Mouse (Mus musculus): ENCODE results near the gene 9130213A22Rik. TPM values are rescaled to one million over a fixed set of nuclear protein-coding genes. Genes with fewer than 3 reads are reported as not detected.

The 9130213A22Rik gene
- total and polyA plus RNA-seq, 3 experiments = 0.25 to 1.4 (median 0.82) TPM

DNA sequence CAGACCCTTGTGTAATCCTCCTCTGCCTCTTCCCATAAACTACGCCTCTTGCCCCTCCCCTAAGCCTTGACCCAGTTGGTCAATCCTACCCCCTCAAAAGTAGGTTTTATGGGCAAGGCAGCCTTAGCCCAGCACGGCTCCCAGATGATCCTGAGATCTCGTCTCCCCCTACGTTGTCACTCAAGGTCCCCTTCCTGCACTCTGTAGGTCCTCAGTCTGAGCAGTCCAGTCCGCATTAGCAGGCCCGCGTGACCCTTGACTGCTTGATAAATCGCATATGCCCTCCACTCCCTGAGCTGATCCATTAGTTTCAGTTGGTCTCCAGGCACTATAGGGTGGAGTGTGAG lies 12.2 kb upstream of the 9130213A22Rik start:
- Histone ChIP-seq H3K9me3 (replicated peaks) (no peaks in the 10 kb centered on the region), H3K4me3 (ENCODE audit: low read depth, low read length) (no peak overlapping the region), H3K4me1 (ENCODE audit: insufficient read depth, low read depth, low read length) (peaks cover 5% of the 10 kb centered on the region), H3K27me3 (ENCODE audit: insufficient read depth, low read length) (peaks cover 41% of the 10 kb centered on the region), H3K36me3 (replicated peaks) (no peaks in the 10 kb centered on the region)
- TF ChIP-seq GATA1 (IDR thresholded peaks at IDR 0.05; ENCODE audit: borderline replicate concordance, low read length) (no peak), CTCF (IDR thresholded peaks at IDR 0.05; ENCODE audit: low read depth, low read length) (no peak)
- no peak for DNase-seq (ENCODE audit: low spot score)
- no peak for ATAC-seq (ENCODE audit: extremely low read depth, insufficient number of reproducible peaks, low FRiP score, poor library complexity, severe bottlenecking)

DNA sequence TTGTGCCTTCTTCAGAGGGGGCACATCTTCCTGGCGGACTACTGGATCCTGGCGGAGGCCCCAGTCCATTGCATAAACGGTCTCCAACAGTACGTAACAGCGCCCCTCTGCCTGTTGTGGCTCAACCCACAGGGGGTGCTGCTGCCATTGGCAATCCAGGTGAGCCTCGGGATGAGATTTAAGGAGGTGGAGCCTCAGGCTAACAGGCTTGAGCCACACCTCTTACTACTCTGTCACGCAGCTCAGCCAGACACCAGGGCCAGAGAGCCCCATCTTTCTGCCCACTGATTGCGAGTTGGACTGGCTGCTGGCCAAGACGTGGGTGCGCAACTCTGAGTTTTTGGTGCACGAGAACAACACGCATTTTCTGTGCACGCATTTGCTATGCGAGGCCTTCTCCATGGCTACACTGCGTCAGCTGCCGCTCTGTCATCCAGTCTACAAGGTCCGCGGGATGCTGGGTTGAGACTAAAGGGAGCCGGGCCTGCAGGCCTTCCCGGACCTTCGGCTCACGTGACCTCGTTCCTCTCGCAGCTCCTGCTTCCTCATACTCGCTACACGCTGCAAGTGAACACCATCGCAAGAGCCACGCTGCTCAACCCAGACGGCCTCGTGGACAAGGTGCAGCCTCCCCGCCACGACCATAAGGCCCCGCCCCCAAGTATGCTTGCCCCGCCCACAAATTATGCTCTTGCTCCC lies 11.7 kb upstream of the 9130213A22Rik start:
- no peaks in the 10 kb centered on the region for H3K36me3 ChIP-seq (replicated peaks)
- peaks cover 5% of the 10 kb centered on the region for H3K4me1 ChIP-seq (ENCODE audit: insufficient read depth, low read depth, low read length)
- H3K9me3 ChIP-seq (replicated peaks) = no peaks in the 10 kb centered on the region
- no peak for ATAC-seq (ENCODE audit: extremely low read depth, insufficient number of reproducible peaks, low FRiP score, poor library complexity, severe bottlenecking)
- DNase-seq (ENCODE audit: low spot score) = no peak
- TF ChIP-seq GATA2 (IDR thresholded peaks at IDR 0.05; ENCODE audit: borderline replicate concordance, low read depth, low read length) = no peak
- no peak for TF ChIP-seq GATA1 (IDR thresholded peaks at IDR 0.05; ENCODE audit: borderline replicate concordance, low read length)
- TF ChIP-seq CTCF (IDR thresholded peaks at IDR 0.05; ENCODE audit: low read depth, low read length) = no peak
- no peak for TF ChIP-seq POLR2AphosphoS5 (IDR thresholded peaks at IDR 0.05; ENCODE audit: insufficient replicate concordance, low read depth, low read length)
- TF ChIP-seq TAL1 (conservative IDR thresholded peaks at IDR 0.05; ENCODE audit: low read depth, low read length) = no peak
- H3K4me3 ChIP-seq (ENCODE audit: low read depth, low read length) = no peak overlapping the region
- peaks cover 39% of the 10 kb centered on the region for H3K27me3 ChIP-seq (ENCODE audit: insufficient read depth, low read length)

DNA sequence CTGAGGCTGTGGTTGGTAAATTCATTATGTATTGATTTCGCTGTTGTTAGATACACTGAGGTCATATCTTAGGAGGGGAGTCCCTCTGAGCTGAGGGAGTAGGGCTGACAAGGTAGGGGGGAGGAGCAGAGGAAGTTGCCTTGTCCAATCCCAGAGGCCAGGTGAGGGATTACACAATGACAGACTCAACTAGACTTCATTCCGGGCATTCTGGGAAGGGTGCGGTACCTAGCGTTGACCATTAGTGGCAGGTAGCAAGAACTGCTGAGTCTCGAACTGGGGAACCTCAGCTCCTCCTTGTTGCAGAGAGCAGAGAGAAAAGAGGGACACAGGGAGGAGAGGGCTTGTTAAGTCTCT lies 11.2 kb upstream of the 9130213A22Rik start:
- Histone ChIP-seq H3K4me1 (ENCODE audit: insufficient read depth, low read depth, low read length) (peaks cover 5% of the 10 kb centered on the region), H3K9me3 (replicated peaks) (no peaks in the 10 kb centered on the region), H3K36me3 (replicated peaks) (no peaks in the 10 kb centered on the region), H3K27me3 (ENCODE audit: insufficient read depth, low read length) (peaks cover 36% of the 10 kb centered on the region), H3K4me3 (ENCODE audit: low read depth, low read length) (no peak overlapping the region)
- TF ChIP-seq POLR2AphosphoS5 (IDR thresholded peaks at IDR 0.05; ENCODE audit: insufficient replicate concordance, low read depth, low read length) (no peak), CTCF (IDR thresholded peaks at IDR 0.05; ENCODE audit: low read depth, low read length) (no peak), GATA1 (IDR thresholded peaks at IDR 0.05; ENCODE audit: borderline replicate concordance, low read length) (no peak), TAL1 (conservative IDR thresholded peaks at IDR 0.05; ENCODE audit: low read depth, low read length) (no peak), GATA2 (IDR thresholded peaks at IDR 0.05; ENCODE audit: borderline replicate concordance, low read depth, low read length) (no peak)
- no peak for ATAC-seq (ENCODE audit: extremely low read depth, insufficient number of reproducible peaks, low FRiP score, poor library complexity, severe bottlenecking)
- DNase-seq (ENCODE audit: low spot score) = no peak

DNA sequence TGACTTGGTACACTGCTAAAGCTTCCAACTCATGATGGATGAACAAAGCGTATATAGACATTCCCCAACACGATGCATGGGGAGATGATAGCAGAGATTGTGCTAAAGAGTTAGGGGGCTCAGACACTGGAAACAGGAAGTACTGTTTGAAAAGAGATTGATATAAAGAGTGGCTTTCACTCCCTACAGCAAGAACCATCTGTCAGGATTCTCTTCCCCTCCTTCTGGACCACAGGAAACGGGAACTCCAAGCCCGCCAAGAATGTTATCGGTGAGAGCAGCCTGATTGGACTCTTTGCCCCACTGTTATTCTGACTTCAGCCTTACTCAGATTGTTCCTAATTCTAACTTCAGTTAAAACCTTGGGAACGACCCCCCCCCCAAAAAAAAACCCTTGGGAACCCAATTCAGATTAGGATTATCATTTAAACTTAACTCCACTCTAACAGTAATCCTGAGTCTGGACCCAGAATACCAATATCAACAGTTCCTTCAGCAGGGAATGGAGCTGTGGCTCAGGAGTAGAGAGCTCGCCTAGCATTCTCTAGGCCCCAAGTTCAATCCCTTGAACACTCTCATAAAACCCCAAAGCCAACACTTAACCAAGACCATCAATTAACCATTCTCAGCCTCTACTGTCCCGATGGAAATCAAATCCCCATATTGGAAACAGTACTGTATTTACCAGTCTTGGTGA lies 6.2 kb upstream of the 9130213A22Rik start:
- ATAC-seq (ENCODE audit: extremely low read depth, insufficient number of reproducible peaks, low FRiP score, poor library complexity, severe bottlenecking) (no peak), DNase-seq (ENCODE audit: low spot score) (no peak)
- H3K4me3 ChIP-seq (ENCODE audit: low read depth, low read length) = no peak overlapping the region
- TF ChIP-seq TAL1 (conservative IDR thresholded peaks at IDR 0.05; ENCODE audit: low read depth, low read length) (no peak), GATA1 (IDR thresholded peaks at IDR 0.05; ENCODE audit: borderline replicate concordance, low read length) (no peak), CTCF (IDR thresholded peaks at IDR 0.05; ENCODE audit: low read depth, low read length) (no peak), GATA2 (IDR thresholded peaks at IDR 0.05; ENCODE audit: borderline replicate concordance, low read depth, low read length) (no peak), POLR2AphosphoS5 (IDR thresholded peaks at IDR 0.05; ENCODE audit: insufficient replicate concordance, low read depth, low read length) (no peak)
- no peaks in the 10 kb centered on the region for H3K36me3 ChIP-seq (replicated peaks)
- H3K27me3 ChIP-seq (ENCODE audit: insufficient read depth, low read length) = peaks cover 27% of the 10 kb centered on the region
- peaks cover 22% of the 10 kb centered on the region for H3K4me1 ChIP-seq (ENCODE audit: insufficient read depth, low read depth, low read length)
- H3K9me3 ChIP-seq (replicated peaks) = no peaks in the 10 kb centered on the region

DNA sequence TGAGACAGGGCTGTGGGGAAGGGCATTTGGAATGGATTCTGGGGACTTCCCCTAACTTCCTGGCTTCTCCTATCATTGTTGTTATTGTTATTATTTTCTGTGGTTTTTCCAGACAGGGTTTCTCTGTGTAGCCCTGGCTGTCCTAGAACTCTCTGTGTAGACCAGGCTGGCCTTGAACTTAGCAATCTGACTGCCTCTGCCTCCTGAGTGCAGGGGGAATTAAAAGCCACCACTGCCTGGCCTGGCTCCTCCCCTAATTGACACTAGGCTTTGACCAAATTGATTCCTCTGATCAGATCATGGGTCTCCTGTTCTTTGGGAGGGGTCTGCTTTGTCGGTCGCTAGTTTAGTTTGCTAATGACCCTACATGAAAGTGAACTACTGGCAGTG lies 4.3 kb upstream of the 9130213A22Rik start:
- DNase-seq (ENCODE audit: low spot score) (no peak), ATAC-seq (ENCODE audit: extremely low read depth, insufficient number of reproducible peaks, low FRiP score, poor library complexity, severe bottlenecking) (no peak)
- no peak overlapping the region for H3K4me3 ChIP-seq (ENCODE audit: low read depth, low read length)
- no peaks in the 10 kb centered on the region for H3K36me3 ChIP-seq (replicated peaks)
- H3K4me1 ChIP-seq (ENCODE audit: insufficient read depth, low read depth, low read length) = peaks cover 35% of the 10 kb centered on the region
- H3K27me3 ChIP-seq (ENCODE audit: insufficient read depth, low read length) = peaks cover 19% of the 10 kb centered on the region
- no peaks in the 10 kb centered on the region for H3K9me3 ChIP-seq (replicated peaks)
- TF ChIP-seq TAL1 (conservative IDR thresholded peaks at IDR 0.05; ENCODE audit: low read depth, low read length) (no peak), GATA2 (IDR thresholded peaks at IDR 0.05; ENCODE audit: borderline replicate concordance, low read depth, low read length) (no peak), POLR2AphosphoS5 (IDR thresholded peaks at IDR 0.05; ENCODE audit: insufficient replicate concordance, low read depth, low read length) (no peak), GATA1 (IDR thresholded peaks at IDR 0.05; ENCODE audit: borderline replicate concordance, low read length) (no peak), CTCF (IDR thresholded peaks at IDR 0.05; ENCODE audit: low read depth, low read length) (no peak)

DNA sequence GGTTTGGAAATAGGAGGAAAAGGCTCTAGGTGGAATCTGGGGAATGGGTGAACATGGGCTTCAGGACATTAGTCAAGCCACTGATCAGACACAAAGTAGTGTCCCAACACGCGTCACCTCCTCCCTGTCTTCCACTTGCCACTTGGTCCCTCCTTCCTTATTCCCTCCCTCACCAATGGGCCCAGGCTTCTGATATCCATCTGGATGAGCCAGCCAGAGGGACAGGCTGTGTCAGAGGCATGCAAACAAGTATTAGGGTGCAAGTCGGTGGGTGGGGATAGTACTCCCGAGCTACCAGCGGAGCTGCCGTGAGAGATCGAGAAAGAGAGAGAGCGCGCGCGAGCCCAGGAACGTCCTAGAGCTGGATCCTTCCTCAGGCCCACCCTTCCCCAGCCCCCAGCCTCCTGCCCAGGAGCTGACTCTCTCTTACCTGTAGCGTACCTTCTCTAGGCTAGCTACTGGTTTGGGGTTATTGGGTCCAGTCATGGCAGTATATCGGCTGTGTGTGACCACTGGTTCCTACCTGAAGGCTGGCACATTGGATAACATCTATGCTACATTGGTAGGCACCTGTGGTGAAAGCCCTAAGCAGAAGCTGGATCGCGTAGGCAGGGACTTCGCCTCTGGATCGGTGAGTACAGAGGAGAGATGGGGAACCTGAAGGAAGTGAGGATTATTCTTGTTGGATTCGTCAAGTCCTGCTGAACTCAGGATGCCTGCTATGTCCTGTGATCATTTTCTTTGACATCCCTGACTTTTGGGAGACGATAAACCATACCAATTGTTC lies 3.7 kb upstream of the 9130213A22Rik start:
- H3K27me3 ChIP-seq (ENCODE audit: insufficient read depth, low read length) = peaks cover 23% of the 10 kb centered on the region
- DNase-seq (ENCODE audit: low spot score) = no peak
- TF ChIP-seq GATA1 (IDR thresholded peaks at IDR 0.05; ENCODE audit: borderline replicate concordance, low read length) = no peak
- no peak for TF ChIP-seq CTCF (IDR thresholded peaks at IDR 0.05; ENCODE audit: low read depth, low read length)
- no peak for TF ChIP-seq TAL1 (conservative IDR thresholded peaks at IDR 0.05; ENCODE audit: low read depth, low read length)
- no peak for TF ChIP-seq GATA2 (IDR thresholded peaks at IDR 0.05; ENCODE audit: borderline replicate concordance, low read depth, low read length)
- TF ChIP-seq POLR2AphosphoS5 (IDR thresholded peaks at IDR 0.05; ENCODE audit: insufficient replicate concordance, low read depth, low read length) = no peak

More for the DNA sequence above, 3.7 kb upstream of the 9130213A22Rik start:
- Histone ChIP-seq H3K9me3 (replicated peaks) (no peaks in the 10 kb centered on the region), H3K4me1 (ENCODE audit: insufficient read depth, low read depth, low read length) (peaks cover 41% of the 10 kb centered on the region), H3K4me3 (ENCODE audit: low read depth, low read length) (peak overlapping the region; percentile 71), H3K36me3 (replicated peaks) (no peaks in the 10 kb centered on the region)
- no peak for ATAC-seq (ENCODE audit: extremely low read depth, insufficient number of reproducible peaks, low FRiP score, poor library complexity, severe bottlenecking)
